Mouse (Mus musculus): ENCODE results near the gene Zfp827. TPM values are rescaled to one million over a fixed set of nuclear protein-coding genes. Genes with fewer than 3 reads are reported as not detected.
"Not testable (repeated sequence)": the region's sequence is repeated elsewhere in the genome, so short reads cannot be mapped to it uniquely, and the experiment has no call there.

The Zfp827 gene
- polyA plus RNA-seq, 1 experiment from 2014 or later = 16.8 TPM

DNA sequence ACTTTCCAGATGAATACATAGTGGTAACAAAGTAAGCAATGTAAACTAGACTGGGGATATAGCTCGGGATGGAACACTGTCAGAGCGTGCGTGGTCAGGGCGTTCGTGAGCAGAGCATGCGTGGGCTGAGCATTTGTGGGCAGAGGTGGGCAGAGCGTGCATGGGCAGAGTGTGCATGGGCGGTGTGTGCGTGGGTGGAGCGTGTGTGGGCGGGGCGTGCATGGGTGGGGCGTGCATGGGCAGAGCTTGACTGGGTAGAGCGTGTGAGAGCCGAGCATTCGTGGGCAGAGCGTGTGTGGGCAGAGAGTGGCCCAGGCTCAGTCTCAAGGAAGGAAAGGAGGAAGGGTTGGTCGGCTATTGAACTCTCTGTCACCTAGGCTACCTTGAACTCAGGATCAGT is 84.2 kb downstream of the Zfp827 start:
- Histone ChIP-seq H3K4me2 (ENCODE audit: low read depth, low read length) (no peak overlapping the region), H3K36me3 (ENCODE audit: control insufficient read depth, insufficient read depth, low read length) (no peaks in the 10 kb centered on the region), H3K9ac (replicated peaks; ENCODE audit: low read depth, low read length) (no peak overlapping the region), H3K4me1 (ENCODE audit: control insufficient read depth, insufficient read depth, low read length) (no peaks in the 10 kb centered on the region), H3K27ac (ENCODE audit: low read depth, low read length) (no peak overlapping the region), H3K9me3 (ENCODE audit: control insufficient read depth, low read length) (no peaks in the 10 kb centered on the region), H3K4me3 (ENCODE audit: low read depth, low read length) (no peak overlapping the region), H3K27me3 (ENCODE audit: control insufficient read depth, insufficient read depth, low read length) (no peaks in the 10 kb centered on the region)
- no peak for ATAC-seq (ENCODE audit: low read depth)
- 95% methylated on average over 18 of the region's 18 CpGs for WGBS

GRCm38 (mm10) chr8:79113533-79113932 is 85.3 kb downstream of the Zfp827 start:
- Histone ChIP-seq H3K9me3 (ENCODE audit: control insufficient read depth, low read length) (no peaks in the 10 kb centered on the region), H3K9ac (replicated peaks; ENCODE audit: low read depth, low read length) (no peak overlapping the region), H3K27me3 (ENCODE audit: control insufficient read depth, insufficient read depth, low read length) (no peaks in the 10 kb centered on the region), H3K27ac (ENCODE audit: low read depth, low read length) (no peak overlapping the region), H3K4me3 (ENCODE audit: low read depth, low read length) (no peak overlapping the region), H3K36me3 (ENCODE audit: control insufficient read depth, insufficient read depth, low read length) (0 out of 2 replicates have a peak, but pooled peaks cover 4% of the 10 kb centered on the region), H3K4me2 (ENCODE audit: low read depth, low read length) (no peak overlapping the region), H3K4me1 (ENCODE audit: control insufficient read depth, insufficient read depth, low read length) (no peaks in the 10 kb centered on the region)
- ATAC-seq (ENCODE audit: low read depth) = no peak
- 93% methylated on average over 9 of the region's 9 CpGs for WGBS

DNA sequence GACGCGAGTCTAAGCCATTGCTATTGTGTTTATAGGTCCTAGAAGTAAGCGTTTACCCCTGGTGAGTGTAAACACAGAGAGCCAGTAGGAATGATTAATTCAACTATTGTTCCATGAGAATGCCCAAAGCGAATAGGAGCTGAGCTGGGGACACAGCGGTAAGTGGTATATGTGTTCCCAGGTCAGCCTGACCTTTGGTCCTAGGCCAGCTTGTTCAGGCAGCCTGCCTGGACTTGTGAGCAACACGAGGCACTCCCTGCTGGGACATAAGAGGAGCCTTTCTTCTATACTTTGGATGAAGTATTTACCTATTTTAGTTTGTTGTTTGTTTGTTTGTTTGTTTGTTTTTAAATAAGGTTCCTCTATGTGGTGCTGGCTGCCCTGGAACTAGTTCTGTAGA is 86.3 kb downstream of the Zfp827 start:
- no peak overlapping the region for H3K4me2 ChIP-seq (ENCODE audit: low read depth, low read length)
- 73% methylated on average over 6 of the region's 6 CpGs for WGBS
- no peaks in the 10 kb centered on the region for H3K9me3 ChIP-seq (ENCODE audit: control insufficient read depth, low read length)
- H3K27me3 ChIP-seq (ENCODE audit: control insufficient read depth, insufficient read depth, low read length) = no peaks in the 10 kb centered on the region
- H3K4me1 ChIP-seq (ENCODE audit: control insufficient read depth, insufficient read depth, low read length) = no peaks in the 10 kb centered on the region
- 0 out of 2 replicates have a peak, but pooled peaks cover 8% of the 10 kb centered on the region for H3K36me3 ChIP-seq (ENCODE audit: control insufficient read depth, insufficient read depth, low read length)
- no peak overlapping the region for H3K9ac ChIP-seq (replicated peaks; ENCODE audit: low read depth, low read length)
- ATAC-seq (ENCODE audit: low read depth) = no peak
- H3K27ac ChIP-seq (ENCODE audit: low read depth, low read length) = no peak overlapping the region
- H3K4me3 ChIP-seq (ENCODE audit: low read depth, low read length) = no peak overlapping the region

- H3K36me3 ChIP-seq (ENCODE audit: control insufficient read depth, insufficient read depth, low read length) = 0 out of 2 replicates have a peak, but pooled peaks cover 11% of the 10 kb centered on the region
- no peak overlapping the region for H3K4me2 ChIP-seq (ENCODE audit: low read depth, low read length)
- H3K4me1 ChIP-seq (ENCODE audit: control insufficient read depth, insufficient read depth, low read length) = no peaks in the 10 kb centered on the region
- no peak for ATAC-seq (ENCODE audit: low read depth)
- H3K4me3 ChIP-seq (ENCODE audit: low read depth, low read length) = no peak overlapping the region
- H3K9ac ChIP-seq (replicated peaks; ENCODE audit: low read depth, low read length) = no peak overlapping the region
- H3K27ac ChIP-seq (ENCODE audit: low read depth, low read length) = no peak overlapping the region
- H3K9me3 ChIP-seq (ENCODE audit: control insufficient read depth, low read length) = no peaks in the 10 kb centered on the region
- no peaks in the 10 kb centered on the region for H3K27me3 ChIP-seq (ENCODE audit: control insufficient read depth, insufficient read depth, low read length)
- 90% methylated on average over 7 of the region's 7 CpGs for WGBS
Measured at GRCm38 (mm10) chr8:79116436-79116835, 88.2 kb downstream of the Zfp827 start.

GRCm38 (mm10) chr8:79117711-79118110 is 89.5 kb downstream of the Zfp827 start:
- Histone ChIP-seq H3K36me3 (ENCODE audit: control insufficient read depth, insufficient read depth, low read length) (peaks cover 20% of the 10 kb centered on the region; the same call in 1 of the 2 replicates), H3K4me2 (ENCODE audit: low read depth, low read length) (no peak overlapping the region), H3K9ac (replicated peaks; ENCODE audit: low read depth, low read length) (no peak overlapping the region), H3K9me3 (ENCODE audit: control insufficient read depth, low read length) (no peaks in the 10 kb centered on the region), H3K4me3 (ENCODE audit: low read depth, low read length) (no peak overlapping the region), H3K4me1 (ENCODE audit: control insufficient read depth, insufficient read depth, low read length) (no peaks in the 10 kb centered on the region), H3K27ac (ENCODE audit: low read depth, low read length) (no peak overlapping the region), H3K27me3 (ENCODE audit: control insufficient read depth, insufficient read depth, low read length) (no peaks in the 10 kb centered on the region)
- 94% methylated on average over 7 of the region's 7 CpGs for WGBS
- no peak for ATAC-seq (ENCODE audit: low read depth)

DNA sequence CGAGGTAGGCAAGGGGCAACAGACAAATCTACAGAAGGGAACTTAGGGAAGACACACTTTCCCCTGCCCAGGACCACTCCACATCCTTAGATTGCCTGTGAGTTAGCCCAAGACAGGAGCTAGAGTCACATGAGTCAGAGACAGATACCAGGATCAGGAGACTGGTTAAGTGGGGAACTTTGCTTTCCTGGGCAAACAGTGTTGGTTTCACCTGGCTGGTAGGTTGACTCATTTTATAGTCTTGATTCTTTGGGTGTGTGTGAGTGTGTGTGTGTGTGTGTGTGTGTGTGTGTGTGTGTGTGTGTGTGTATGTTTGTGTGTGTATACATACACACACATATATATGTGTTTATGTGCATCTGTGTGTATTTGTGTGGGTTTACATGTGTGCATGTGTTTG is 93.4 kb downstream of the Zfp827 start:
- H3K9me3 ChIP-seq (ENCODE audit: control insufficient read depth, low read length) = no peaks in the 10 kb centered on the region
- no peak overlapping the region for H3K4me2 ChIP-seq (ENCODE audit: low read depth, low read length)
- ATAC-seq (ENCODE audit: low read depth) = no peak
- H3K4me1 ChIP-seq (ENCODE audit: control insufficient read depth, insufficient read depth, low read length) = no peaks in the 10 kb centered on the region
- peaks cover 26% of the 10 kb centered on the region for H3K36me3 ChIP-seq (ENCODE audit: control insufficient read depth, insufficient read depth, low read length)
- no peak overlapping the region for H3K27ac ChIP-seq (ENCODE audit: low read depth, low read length)
- no peak overlapping the region for H3K4me3 ChIP-seq (ENCODE audit: low read depth, low read length)
- no peak overlapping the region for H3K9ac ChIP-seq (replicated peaks; ENCODE audit: low read depth, low read length)
- H3K27me3 ChIP-seq (ENCODE audit: control insufficient read depth, insufficient read depth, low read length) = no peaks in the 10 kb centered on the region
- 100% methylated on average over 1 of the region's 1 CpGs for WGBS

DNA sequence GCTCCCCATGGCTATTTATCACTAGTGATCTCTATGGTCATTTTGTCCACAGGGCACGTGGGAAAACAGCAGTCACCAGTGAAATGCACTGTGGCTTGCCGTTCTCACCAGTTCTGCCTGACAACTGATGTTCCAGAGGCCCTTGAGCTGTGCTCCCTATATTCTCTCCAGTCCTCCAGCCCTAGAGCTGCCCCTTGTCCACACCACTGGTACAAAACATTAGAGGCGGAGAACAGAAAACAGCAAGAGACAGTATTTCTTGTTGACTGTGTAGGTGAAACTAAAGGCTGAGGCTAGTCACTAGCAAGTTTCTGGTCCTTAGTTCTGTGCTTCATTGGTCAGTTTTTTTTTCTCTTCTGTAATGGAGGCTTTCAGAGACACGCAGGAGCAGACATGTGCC is 96.0 kb downstream of the Zfp827 start:
- no peaks in the 10 kb centered on the region for H3K9me3 ChIP-seq (ENCODE audit: control insufficient read depth, low read length)
- H3K27ac ChIP-seq (ENCODE audit: low read depth, low read length) = no peak overlapping the region
- ATAC-seq (ENCODE audit: low read depth) = no peak
- H3K4me3 ChIP-seq (ENCODE audit: low read depth, low read length) = no peak overlapping the region
- H3K36me3 ChIP-seq (ENCODE audit: control insufficient read depth, insufficient read depth, low read length) = peaks cover 19% of the 10 kb centered on the region
- H3K9ac ChIP-seq (replicated peaks; ENCODE audit: low read depth, low read length) = no peak overlapping the region
- H3K27me3 ChIP-seq (ENCODE audit: control insufficient read depth, insufficient read depth, low read length) = no peaks in the 10 kb centered on the region
- H3K4me2 ChIP-seq (ENCODE audit: low read depth, low read length) = no peak overlapping the region
- 82% methylated on average over 4 of the region's 4 CpGs for WGBS
- H3K4me1 ChIP-seq (ENCODE audit: control insufficient read depth, insufficient read depth, low read length) = no peaks in the 10 kb centered on the region

- Histone ChIP-seq H3K4me2 (ENCODE audit: low read depth, low read length) (no peak overlapping the region), H3K27me3 (ENCODE audit: control insufficient read depth, insufficient read depth, low read length) (no peaks in the 10 kb centered on the region), H3K9ac (replicated peaks; ENCODE audit: low read depth, low read length) (no peak overlapping the region), H3K27ac (ENCODE audit: low read depth, low read length) (no peak overlapping the region), H3K4me3 (ENCODE audit: low read depth, low read length) (no peak overlapping the region), H3K36me3 (ENCODE audit: control insufficient read depth, insufficient read depth, low read length) (peaks cover 22% of the 10 kb centered on the region; the same call in 1 of the 2 replicates), H3K4me1 (ENCODE audit: control insufficient read depth, insufficient read depth, low read length) (no peaks in the 10 kb centered on the region), H3K9me3 (ENCODE audit: control insufficient read depth, low read length) (no peaks in the 10 kb centered on the region)
- no peak for ATAC-seq (ENCODE audit: low read depth)
- WGBS = 59% methylated on average over 7 of the region's 7 CpGs
Measured at GRCm38 (mm10) chr8:79127211-79127816, 99.1 kb downstream of the Zfp827 start.

DNA sequence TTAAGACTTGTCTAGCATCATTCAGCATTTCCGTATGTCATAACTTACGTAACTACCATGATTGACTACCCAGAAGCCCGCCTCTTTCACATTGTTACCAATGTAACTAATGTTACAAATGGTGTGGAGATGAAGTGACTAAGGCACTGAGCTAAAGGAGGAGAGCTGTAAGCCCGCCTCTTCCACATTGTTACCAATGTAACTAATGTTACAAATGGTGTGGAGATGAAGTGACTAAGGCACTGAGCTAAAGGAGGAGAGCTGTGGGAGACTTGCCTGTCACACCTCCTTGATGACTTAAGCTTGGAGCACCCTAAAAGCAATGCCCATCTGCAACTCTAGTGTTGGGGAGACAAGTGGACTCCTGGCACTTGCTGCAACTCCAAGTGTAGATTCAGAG is 100.3 kb downstream of the Zfp827 start:
- not testable (repeated sequence) for H3K9ac ChIP-seq (replicated peaks; ENCODE audit: low read depth, low read length); H3K4me1 ChIP-seq (ENCODE audit: control insufficient read depth, insufficient read depth, low read length); H3K27me3 ChIP-seq (ENCODE audit: control insufficient read depth, insufficient read depth, low read length); ATAC-seq (ENCODE audit: low read depth); H3K9me3 ChIP-seq (ENCODE audit: control insufficient read depth, low read length); H3K4me3 ChIP-seq (ENCODE audit: low read depth, low read length); H3K4me2 ChIP-seq (ENCODE audit: low read depth, low read length); H3K27ac ChIP-seq (ENCODE audit: low read depth, low read length)
- 92% methylated on average over 4 of the region's 4 CpGs for WGBS
- peaks cover 22% of the 10 kb centered on the region; the same call in 1 of the 2 replicates for H3K36me3 ChIP-seq (ENCODE audit: control insufficient read depth, insufficient read depth, low read length)

All from neural tube, embryonic 14.5 days (tissue).